Mouse (Mus musculus) adrenal gland, postnatal 14 days (tissue): Measurements from ENCODE around the gene Olfr206. TPM values are rescaled to one million over a fixed set of nuclear protein-coding genes. Genes with fewer than 3 reads are reported as not detected.
"Not testable (repeated sequence)": the region's sequence is repeated elsewhere in the genome, so short reads cannot be mapped to it uniquely, and the experiment has no call there.

Source experiments
- DNase-seq: peaks from one replicate; pipeline ENCODE4 v3.0.0; 2021; ENCODE audit warnings: mixed read lengths
- long read RNA-seq, 2 experiments: library from polyadenylated mRNA; stranded (forward); transcript quantifications; one replicate each; pipeline ENCODE4 v2.0.0; 2021
- total RNA-seq: library from RNA; stranded (reverse); gene quantifications from 2 replicates; pipeline ENCODE4 v1.2.3, GENCODE M21; 2021

Olfr206 gene
- not detected in 2 replicates for total RNA-seq
- long read RNA-seq, experiment 1, result 0 reads
- long read RNA-seq, experiment 2, result 0 reads

GRCm38 (mm10) chr16:59349146-59349545 lies at the start of gene Olfr206:
Gene Olfr206 (minus strand): TSS chr16:59349246.
- DNase-seq, result no peak

- DNase-seq, result no peak
These were observed 44.3 kb upstream of the Olfr206 start for GRCm38 (mm10) chr16:59393300-59393699.

- no peak for DNase-seq
These were observed 14.8 kb upstream of the Olfr206 start, which contains the start of gene Olfr209 for GRCm38 (mm10) chr16:59363893-59364292. Gene Olfr209 (minus strand): TSS chr16:59363993.

- no peak for DNase-seq
These were observed 18.0 kb downstream of the Olfr206 start, which contains the start of gene Olfr205 for GRCm38 (mm10) chr16:59331038-59331437. Gene Olfr205 (minus strand): TSS chr16:59331138.

- DNase-seq, result not testable (repeated sequence)
These were observed 25.8 kb downstream of the Olfr206 start for GRCm38 (mm10) chr16:59323262-59323661.

- DNase-seq, result no peak
These were observed 30.9 kb downstream of the Olfr206 start, which contains the start of gene Olfr204 for GRCm38 (mm10) chr16:59318148-59318547. Gene Olfr204 (minus strand): TSS chr16:59318248.

- DNase-seq, result no peak
These were observed 50.5 kb downstream of the Olfr206 start, which contains the start of gene Olfr203 for GRCm38 (mm10) chr16:59298581-59298980. Gene Olfr203 (plus strand): TSS chr16:59298881.

Other genes starting within 250 kb of the Olfr206 start
- gene Olfr193, start 237.4 kb downstream of the Olfr206 start, total RNA-seq, result not detected in 2 replicates
- gene Olfr194, start 228.2 kb downstream of the Olfr206 start, total RNA-seq, result not detected in 2 replicates
- not detected in 2 replicates for gene Olfr195, start 202.2 kb downstream of the Olfr206 start, total RNA-seq
- gene Olfr196, start 178.8 kb downstream of the Olfr206 start, total RNA-seq, result not detected in 2 replicates
- gene Olfr198, start 145.7 kb downstream of the Olfr206 start, total RNA-seq, result not detected in 2 replicates
- not detected in 2 replicates for gene Olfr199, start 129.5 kb downstream of the Olfr206 start, total RNA-seq
- not detected in 2 replicates for gene Olfr201, start 76.6 kb downstream of the Olfr206 start, total RNA-seq
- gene Olfr202, start 62.5 kb downstream of the Olfr206 start, total RNA-seq, result not detected in 2 replicates
- gene Olfr203, start 50.4 kb downstream of the Olfr206 start, total RNA-seq, result not detected in 2 replicates
- gene Olfr204, start 31.0 kb downstream of the Olfr206 start, total RNA-seq, result 0.07 TPM in 1 of 2 replicates, not detected in the other
- gene Olfr205, start 18.1 kb downstream of the Olfr206 start, total RNA-seq, result not detected in 2 replicates
- not detected in 2 replicates for gene Olfr209, start 14.7 kb upstream of the Olfr206 start, total RNA-seq
- gene Gabrr3, start 58.1 kb upstream of the Olfr206 start, total RNA-seq, result not detected in 2 replicates
- 21.2 and 25.8 TPM in 2 replicates for gene Riox2, start 122.5 kb upstream of the Olfr206 start, total RNA-seq